Mouse (Mus musculus) embryonic facial prominence, embryonic 14.5 days (tissue): Measurements from ENCODE around the gene Cbx7. TPM values are rescaled to one million over a fixed set of nuclear protein-coding genes. Genes with fewer than 3 reads are reported as not detected.
"Not testable (repeated sequence)": the region's sequence is repeated elsewhere in the genome, so short reads cannot be mapped to it uniquely, and the experiment has no call there.

ENCODE experiments used
- ATAC-seq: fragments of 200-750 bp; cut with Nextera tagmentation; 2 replicates; pipeline ENCODE4 v1.8.0; 2017; ENCODE audit warnings: low read depth, moderate number of reproducible peaks, moderate TSS enrichment
- DNase-seq: peaks from one replicate; pipeline ENCODE4 v3.0.0-alpha.2; 2015; ENCODE audit warnings: low spot score
- H3K27ac ChIP-seq: fragments of 300-500 bp; sonication (generic); replicated peaks from 2 replicates; pipeline ENCODE4 v1.5.1; 2014; ENCODE audit warnings: low read depth, mild to moderate bottlenecking, low read length, moderate library complexity
- H3K27me3 ChIP-seq: fragments of 300-500 bp; sonication (generic); replicated peaks from 2 replicates; pipeline ENCODE4 v1.6.1; 2014; ENCODE audit warnings: low read length; ENCODE audit not compliant: control insufficient read depth, insufficient read depth
- H3K36me3 ChIP-seq: fragments of 300-500 bp; sonication (generic); 2 replicates; pipeline ENCODE4 v1.6.1; 2014; ENCODE audit warnings: low read length, mixed read lengths; ENCODE audit not compliant: control insufficient read depth, insufficient read depth
- H3K4me1 ChIP-seq: fragments of 300-500 bp; sonication (generic); 2 replicates; pipeline ENCODE4 v1.6.1; 2014; ENCODE audit warnings: antibody characterized with exemption, low read length; ENCODE audit not compliant: control insufficient read depth, insufficient read depth
- H3K4me2 ChIP-seq: fragments of 300-500 bp; sonication (generic); 2 replicates; pipeline ENCODE4 v1.6.1; 2014; ENCODE audit warnings: low read depth, mild to moderate bottlenecking, low read length, moderate library complexity, mixed read lengths
- H3K4me3 ChIP-seq: fragments of 300-500 bp; sonication (generic); 2 replicates; pipeline ENCODE4 v1.5.1; 2014; ENCODE audit warnings: low read depth, mild to moderate bottlenecking, low read length
- H3K9ac ChIP-seq: fragments of 300-500 bp; sonication (generic); 2 replicates; pipeline ENCODE4 v1.6.1; 2014; ENCODE audit warnings: low read depth, mild to moderate bottlenecking, low read length, moderate library complexity, mixed read lengths
- H3K9me3 ChIP-seq: fragments of 300-500 bp; sonication (generic); 2 replicates; pipeline ENCODE4 v1.6.1; 2016; ENCODE audit warnings: low read length; ENCODE audit not compliant: control insufficient read depth
- WGBS: fragments of 180-500 bp; shearing (Covaris S2); extraction: QIAGEN DNeasy Blood & Tissue Kit; methylation state at CpG from one replicate; pipeline ENCODE4 v1.1.7; 2014; 5-methylcytosine and 5-hydroxymethylcytosine counted together
- polyA plus RNA-seq: library from polyadenylated mRNA; unstranded; fragments of >200 nt; fragmentation: Nextera tagmentation; extraction: Ambion mirVana; gene quantifications from 2 replicates; pipeline ENCODE4 v1.2.1, GENCODE M21; 2014

Cbx7 gene
- polyA plus RNA-seq, 1 experiment from 2014 or later, result 1.5 TPM

DNA sequence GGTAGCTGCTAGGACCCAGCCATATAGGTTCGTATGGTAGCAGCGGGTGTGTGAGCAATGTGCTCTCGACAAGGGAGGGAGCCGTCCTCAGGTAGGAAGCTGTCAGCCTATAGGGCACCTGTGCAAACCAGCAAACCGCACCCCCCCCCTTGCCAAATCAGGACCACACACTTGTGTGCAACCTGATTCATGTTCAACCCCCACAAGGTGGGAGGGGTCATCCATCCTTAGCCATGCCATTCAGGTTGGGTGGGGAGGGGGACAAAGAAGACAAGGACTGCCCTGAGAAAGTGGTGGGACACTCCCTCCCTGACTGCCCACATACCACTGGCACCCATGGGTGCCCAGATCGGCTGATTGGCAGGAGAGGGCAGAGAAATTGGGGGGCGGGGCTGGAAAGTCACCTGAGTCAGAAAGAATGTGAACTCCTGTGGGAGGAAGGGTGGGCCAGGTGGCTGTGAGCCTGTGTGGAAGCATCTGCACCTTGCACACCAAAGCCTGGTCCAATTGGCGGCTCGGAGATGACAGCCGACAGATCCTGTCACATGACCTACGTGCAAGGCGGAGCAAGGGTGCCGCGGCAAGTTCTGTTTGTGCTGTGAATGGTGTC lies 53.7 kb downstream of the Cbx7 start:
- no peak overlapping the region for H3K4me3 ChIP-seq
- no peak overlapping the region for H3K4me2 ChIP-seq
- no peak overlapping the region for H3K27ac ChIP-seq
- DNase-seq, result no peak
- H3K27me3 ChIP-seq, result no peaks in the 10 kb centered on the region
- no peak overlapping the region for H3K9ac ChIP-seq
- no peaks in the 10 kb centered on the region for H3K36me3 ChIP-seq
- no peak for ATAC-seq
- WGBS, result 94% methylated on average over 14 of the region's 14 CpGs
- no peaks in the 10 kb centered on the region for H3K4me1 ChIP-seq
- no peaks in the 10 kb centered on the region for H3K9me3 ChIP-seq

DNA sequence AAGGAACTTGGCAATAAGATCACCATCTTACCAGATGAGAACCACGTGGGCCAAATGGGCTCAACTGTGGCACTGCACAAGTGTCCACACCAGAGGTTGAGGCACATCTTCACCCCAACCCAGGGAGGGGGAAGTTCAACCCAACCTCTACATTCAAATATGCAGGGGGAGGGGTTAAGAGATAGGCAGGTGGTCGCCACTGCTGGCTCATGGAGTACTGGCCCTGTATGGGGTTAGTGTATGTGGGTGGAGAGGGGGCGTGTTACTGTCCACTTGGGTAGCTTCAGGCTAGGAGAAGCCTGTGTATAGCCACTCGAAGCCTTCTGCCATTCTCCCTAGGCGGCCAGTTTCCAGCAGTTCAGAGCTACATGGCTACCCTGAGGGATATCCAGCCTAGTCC lies 54.8 kb downstream of the Cbx7 start:
- 58% methylated on average over 5 of the region's 5 CpGs for WGBS
- H3K9me3 ChIP-seq, result no peaks in the 10 kb centered on the region
- no peak for ATAC-seq
- no peaks in the 10 kb centered on the region for H3K4me1 ChIP-seq
- no peaks in the 10 kb centered on the region for H3K36me3 ChIP-seq
- no peak overlapping the region for H3K27ac ChIP-seq
- H3K4me3 ChIP-seq, result no peak overlapping the region
- no peak for DNase-seq
- H3K9ac ChIP-seq, result no peak overlapping the region
- H3K4me2 ChIP-seq, result no peak overlapping the region
- H3K27me3 ChIP-seq, result no peaks in the 10 kb centered on the region

DNA sequence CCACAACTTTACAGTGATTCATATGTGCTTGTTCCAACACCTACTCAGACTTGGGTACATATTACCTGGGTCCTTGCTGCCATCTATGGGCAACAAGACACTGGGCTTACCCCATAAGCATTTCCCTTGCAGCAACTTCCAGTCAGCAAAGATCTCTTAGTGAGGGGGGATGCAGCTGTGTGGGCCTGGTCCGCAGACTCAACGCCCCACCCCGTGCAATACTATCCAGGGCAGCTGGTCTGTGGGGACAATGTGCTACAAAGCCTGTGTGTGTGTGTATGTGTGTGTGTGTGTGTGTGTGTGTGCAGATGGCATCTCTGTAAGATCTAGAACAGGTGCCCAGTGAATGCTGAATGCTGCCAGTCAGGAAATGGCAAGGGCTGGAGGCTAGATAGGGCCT lies 56.6 kb downstream of the Cbx7 start:
- 67% methylated on average over 3 of the region's 3 CpGs for WGBS
- H3K9ac ChIP-seq, result no peak overlapping the region
- H3K4me1 ChIP-seq, result no peaks in the 10 kb centered on the region
- H3K9me3 ChIP-seq, result no peaks in the 10 kb centered on the region
- H3K27ac ChIP-seq, result no peak overlapping the region
- H3K4me3 ChIP-seq, result no peak overlapping the region
- no peaks in the 10 kb centered on the region for H3K36me3 ChIP-seq
- H3K27me3 ChIP-seq, result no peaks in the 10 kb centered on the region
- peak; percentile 65 for DNase-seq
- ATAC-seq, result peak; percentile 86
- no peak overlapping the region for H3K4me2 ChIP-seq

DNA sequence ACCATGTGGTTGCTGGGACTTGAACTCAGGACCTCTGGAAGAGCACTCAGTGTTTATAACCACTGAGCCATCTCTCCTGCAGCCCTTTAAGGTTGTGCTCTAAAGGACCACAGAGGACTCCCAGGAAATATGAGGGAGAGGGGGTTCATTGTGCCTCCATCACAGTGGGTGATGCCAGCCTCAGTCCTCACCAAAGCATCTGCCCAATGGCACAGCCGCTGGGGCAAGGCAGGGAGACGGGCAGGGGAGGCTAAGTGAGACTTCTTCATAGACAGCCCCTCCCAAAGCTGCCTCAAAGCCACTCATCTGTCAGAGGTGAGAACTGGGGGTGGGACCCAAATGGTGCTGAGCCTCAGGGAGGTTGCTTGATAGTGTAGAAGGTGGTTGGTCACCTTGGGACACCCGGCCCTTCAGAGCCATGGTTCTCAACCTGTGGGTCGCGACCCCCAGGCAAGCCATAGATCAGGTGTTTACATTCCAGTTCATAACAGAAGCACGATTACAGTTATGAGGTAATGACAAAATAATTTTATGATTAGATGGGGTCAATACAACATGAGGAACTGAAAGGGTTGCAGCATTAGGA lies 57.1 kb downstream of the Cbx7 start:
- no peak overlapping the region for H3K9ac ChIP-seq
- no peak overlapping the region for H3K4me2 ChIP-seq
- DNase-seq (no peak), ATAC-seq (no peak)
- H3K27me3 ChIP-seq, result no peaks in the 10 kb centered on the region
- 83% methylated on average over 6 of the region's 6 CpGs for WGBS
- H3K36me3 ChIP-seq, result no peaks in the 10 kb centered on the region
- H3K4me1 ChIP-seq, result no peaks in the 10 kb centered on the region
- no peak overlapping the region for H3K27ac ChIP-seq
- H3K9me3 ChIP-seq, result no peaks in the 10 kb centered on the region
- no peak overlapping the region for H3K4me3 ChIP-seq

DNA sequence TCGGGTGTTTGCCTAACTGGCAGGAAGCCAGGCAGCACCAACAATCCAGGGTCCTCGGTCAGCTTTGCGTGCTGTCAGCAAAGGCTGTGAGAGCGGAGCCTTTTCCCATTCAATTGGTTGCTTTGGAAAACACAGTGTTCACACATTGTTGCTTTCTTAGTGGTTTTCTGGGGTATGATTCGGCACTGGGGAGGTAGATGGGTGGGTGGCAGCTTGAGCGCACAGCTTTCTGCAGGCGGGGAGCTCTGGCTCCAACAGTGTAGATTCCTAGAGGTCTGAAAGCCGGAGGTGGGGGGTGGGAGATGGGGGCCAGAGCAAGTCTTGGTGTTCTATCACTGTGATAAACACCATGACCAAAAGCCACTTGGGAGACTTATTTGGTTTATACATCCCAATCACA lies 59.6 kb downstream of the Cbx7 start:
- Histone ChIP-seq H3K4me1 (no peaks in the 10 kb centered on the region), H3K9me3 (no peaks in the 10 kb centered on the region), H3K27ac (no peak overlapping the region), H3K9ac (no peak overlapping the region), H3K4me3 (no peak overlapping the region), H3K4me2 (no peak overlapping the region), H3K36me3 (no peaks in the 10 kb centered on the region), H3K27me3 (no peaks in the 10 kb centered on the region)
- no peak for DNase-seq
- 81% methylated on average over 8 of the region's 8 CpGs for WGBS
- ATAC-seq, result no peak

DNA sequence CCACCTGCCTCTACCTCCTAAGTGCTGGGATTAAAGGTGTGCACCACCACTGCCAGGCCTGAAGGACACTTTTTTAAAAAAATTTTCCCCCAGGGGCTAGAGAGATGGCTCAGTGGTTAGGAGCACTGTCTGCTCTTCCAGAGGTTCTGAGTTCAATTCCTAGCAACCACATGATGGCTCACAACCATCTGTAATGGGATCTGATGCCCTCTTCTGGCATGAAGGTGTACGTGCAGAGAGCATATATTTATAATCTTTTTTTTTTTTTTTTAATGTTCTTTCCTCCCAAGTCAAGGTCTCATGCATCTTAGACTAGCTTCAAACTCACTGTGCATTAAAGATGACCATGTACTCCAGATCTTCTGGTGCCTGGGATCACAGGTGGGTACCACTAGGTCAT lies 60.1 kb downstream of the Cbx7 start:
- not testable (repeated sequence) for H3K4me1 ChIP-seq, H3K27me3 ChIP-seq, DNase-seq, H3K4me2 ChIP-seq, H3K9me3 ChIP-seq, H3K4me3 ChIP-seq, H3K36me3 ChIP-seq, ATAC-seq, H3K9ac ChIP-seq, H3K27ac ChIP-seq
- 74% methylated on average over 1 of the region's 1 CpGs for WGBS

DNA sequence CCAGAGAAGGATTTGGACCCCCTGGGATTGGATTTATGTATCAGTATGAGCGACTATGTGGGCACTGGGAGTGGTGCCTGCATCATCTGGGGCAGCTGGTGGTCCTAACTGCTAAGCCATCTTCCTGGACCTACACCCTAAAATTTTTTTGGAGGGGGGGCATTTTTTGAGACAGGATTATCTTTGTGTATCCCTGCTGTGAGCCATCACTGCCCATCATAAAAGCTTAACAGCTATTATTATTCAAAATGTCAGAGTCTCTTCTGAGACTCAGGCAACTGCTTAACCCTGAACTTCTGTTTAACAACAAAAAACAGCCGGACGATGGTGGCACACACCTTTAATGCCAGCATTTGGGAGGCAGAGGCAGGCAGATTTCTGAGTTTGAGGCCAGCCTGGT lies 61.9 kb downstream of the Cbx7 start:
- 87% methylated on average over 3 of the region's 3 CpGs for WGBS
- H3K9me3 ChIP-seq, DNase-seq, ATAC-seq, H3K36me3 ChIP-seq, H3K4me1 ChIP-seq, H3K9ac ChIP-seq, H3K27me3 ChIP-seq, H3K4me2 ChIP-seq, H3K27ac ChIP-seq, H3K4me3 ChIP-seq: not testable (repeated sequence)

DNA sequence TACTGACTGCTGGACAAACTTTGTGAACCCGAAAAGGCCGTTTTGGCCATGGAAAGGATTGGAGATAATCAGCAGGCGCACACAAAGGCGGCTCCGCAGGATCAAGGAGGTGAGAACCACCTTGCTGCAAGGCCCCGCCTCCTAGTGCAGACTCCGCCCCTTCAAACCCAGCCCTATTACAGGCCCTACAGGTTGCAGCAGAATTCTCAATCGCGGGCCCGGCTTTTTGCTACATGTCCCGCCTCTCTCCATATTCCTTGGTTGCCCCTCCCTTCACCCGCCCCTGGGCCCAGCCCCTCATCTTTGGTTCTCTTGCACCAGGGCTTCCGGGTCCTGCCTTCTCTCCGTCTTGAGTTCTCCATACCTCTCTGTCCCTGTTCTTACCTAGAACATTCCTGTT lies 64.1 kb downstream of the Cbx7 start:
- no peak overlapping the region for H3K4me2 ChIP-seq
- 50% methylated on average over 13 of the region's 14 CpGs for WGBS
- no peak overlapping the region for H3K4me3 ChIP-seq
- no peaks in the 10 kb centered on the region for H3K4me1 ChIP-seq
- no peak overlapping the region for H3K27ac ChIP-seq
- ATAC-seq (peak; percentile 70; the same call in 1 of the 2 replicates), DNase-seq (peak; percentile 27)
- no peak overlapping the region for H3K9ac ChIP-seq
- H3K9me3 ChIP-seq, result no peaks in the 10 kb centered on the region
- no peaks in the 10 kb centered on the region for H3K27me3 ChIP-seq
- no peaks in the 10 kb centered on the region for H3K36me3 ChIP-seq

DNA sequence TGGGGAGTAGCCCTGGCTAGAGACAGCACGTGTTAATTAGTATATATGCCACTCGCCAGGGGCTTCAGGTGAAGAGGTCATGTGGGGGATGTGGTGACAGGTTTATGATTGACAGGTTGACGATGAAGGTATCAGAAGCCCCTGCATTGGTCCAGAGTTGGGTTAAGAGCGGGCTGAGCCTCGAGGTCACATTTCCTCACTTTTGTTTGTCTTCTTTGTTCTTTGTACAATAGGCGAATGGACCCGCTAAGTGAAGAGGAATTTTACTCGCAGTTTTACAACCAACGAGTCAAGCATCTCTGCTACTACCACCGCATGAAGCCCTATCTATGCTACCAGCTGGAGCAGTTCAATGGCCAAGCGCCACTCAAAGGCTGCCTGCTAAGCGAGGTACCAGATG lies 65.7 kb downstream of the Cbx7 start:
- Histone ChIP-seq H3K4me2 (no peak overlapping the region), H3K9me3 (no peaks in the 10 kb centered on the region), H3K27me3 (no peaks in the 10 kb centered on the region), H3K27ac (no peak overlapping the region), H3K4me1 (no peaks in the 10 kb centered on the region), H3K36me3 (no peaks in the 10 kb centered on the region), H3K4me3 (no peak overlapping the region), H3K9ac (no peak overlapping the region)
- no peak for ATAC-seq
- no peak for DNase-seq
- 75% methylated on average over 12 of the region's 12 CpGs for WGBS
